Mouse (Mus musculus): ENCODE results near the gene Acvr1.
A peak's percentile ranks its signal among the peaks of the same experiment; 100 is the strongest.

GRCm38 (mm10) chr2:58476956-58477715 is 89.8 kb downstream of the Acvr1 start:
- TF ChIP-seq CTCF (IDR thresholded peaks at IDR 0.05; ENCODE audit: low read depth) = peak; percentile 78
- no peak for TF ChIP-seq EP300 (IDR thresholded peaks at IDR 0.05; ENCODE audit: low read depth)

All from heart, postnatal 0 days (tissue).